Mouse (Mus musculus) CH12.LX (cell line): ENCODE measurements around the gene Pard6a. TPM values are rescaled to one million over a fixed set of nuclear protein-coding genes. Genes with fewer than 3 reads are reported as not detected.
A peak's percentile ranks its signal among the peaks of the same experiment; 100 is the strongest.

Experiments
- DNase-seq: peaks from one replicate; pipeline ENCODE4 v3.0.0-alpha.2; 2013; ENCODE audit errors: extremely low read depth
- H3K27ac ChIP-seq: 2 replicates; pipeline ENCODE4 v1.5.1; 2012; ENCODE audit warnings: low read depth, mild to moderate bottlenecking, control low read depth, moderate library complexity; ENCODE audit not compliant: insufficient read depth
- H3K27me3 ChIP-seq: replicated peaks from 2 replicates; pipeline ENCODE3; 2012; ENCODE audit warnings: inconsistent platforms
- H3K36me3 ChIP-seq, 2 experiments: replicated peaks in 1 of 2; 2 replicates each; pipeline versions ENCODE3 to v1.6.1; 2012; ENCODE audit warnings: inconsistent platforms in 1 of 2, low read length in 1 of 2, mild to moderate bottlenecking in 1 of 2, mixed read lengths in 1 of 2, moderate library complexity in 1 of 2; ENCODE audit not compliant: control insufficient read depth in 1 of 2, insufficient read depth in 1 of 2
- H3K4me1 ChIP-seq, 2 experiments: 2 replicates each; pipeline ENCODE4 v1.6.1; 2012; ENCODE audit warnings: inconsistent platforms in 1 of 2, moderate library complexity in 1 of 2; ENCODE audit not compliant: insufficient read depth in 2 of 2, control insufficient read depth in 1 of 2
- H3K4me2 ChIP-seq: 2 replicates; pipeline ENCODE4 v1.6.1; 2012; ENCODE audit warnings: low read depth, mild to moderate bottlenecking, control low read depth; ENCODE audit not compliant: poor library complexity, insufficient read depth, severe bottlenecking
- H3K4me3 ChIP-seq, 3 experiments: fragments of 150-350 bp in 1 of 3; sonication (generic) in 1 of 3; replicated peaks in 1 of 3; 2 replicates each; pipeline versions ENCODE3 to v1.5.1; 2011 to 2012; ENCODE audit warnings: low read depth in 2 of 3, low read length in 2 of 3, mild to moderate bottlenecking in 2 of 3, moderate library complexity in 2 of 3, control low read depth in 1 of 3, improper control_type of control experiment in 1 of 3, inconsistent platforms in 1 of 3, mixed read lengths in 1 of 3; ENCODE audit not compliant: poor library complexity in 1 of 3
- H3K79me2 ChIP-seq: replicated peaks from 2 replicates; pipeline ENCODE4 v1.6.1; 2012; ENCODE audit warnings: mild to moderate bottlenecking, moderate library complexity; ENCODE audit not compliant: control insufficient read depth, poor library complexity, insufficient read depth, severe bottlenecking; ENCODE audit errors: extremely low read depth
- H3K9ac ChIP-seq: 2 replicates; pipeline ENCODE4 v1.6.1; 2012; ENCODE audit warnings: low read depth, mild to moderate bottlenecking, control low read depth, moderate library complexity; ENCODE audit not compliant: insufficient read depth
- H3K9me3 ChIP-seq: replicated peaks from 2 replicates; pipeline ENCODE3; 2012; ENCODE audit warnings: low read length, inconsistent platforms, mixed read lengths
- BHLHE40 ChIP-seq: IDR thresholded peaks from 2 replicates; pipeline ENCODE4 v1.6.1; 2011; ENCODE audit warnings: mild to moderate bottlenecking, low read depth, low read length, improper control_type of control experiment
- CHD1 ChIP-seq: IDR thresholded peaks from 2 replicates; pipeline ENCODE4 v1.6.1; 2012; ENCODE audit warnings: low read depth, low read length, improper control_type of control experiment, inconsistent platforms
- CHD2 ChIP-seq: IDR thresholded peaks from 2 replicates; pipeline ENCODE4 v1.6.1; 2011; ENCODE audit warnings: low read length, improper control_type of control experiment
- CTCF ChIP-seq, 2 experiments: IDR thresholded peaks in 1 of 2; conservative IDR thresholded peaks in 1 of 2; 2 replicates each; pipeline ENCODE4 v1.5.1; 2011 to 2012; ENCODE audit warnings: low read depth in 2 of 2, low read length in 2 of 2, improper control_type of control experiment in 1 of 2, inconsistent platforms in 1 of 2, mild to moderate bottlenecking in 1 of 2, moderate library complexity in 1 of 2
- E2F4 ChIP-seq: IDR thresholded peaks from 2 replicates; pipeline ENCODE4 v1.6.1; 2011; ENCODE audit warnings: low read depth, low read length, improper control_type of control experiment; ENCODE audit not compliant: insufficient replicate concordance
- ELF1 ChIP-seq: IDR thresholded peaks from 2 replicates; pipeline ENCODE4 v1.6.1; 2014; ENCODE audit warnings: low read depth, mild to moderate bottlenecking, inconsistent platforms, low read length, improper control_type of control experiment
- EP300 ChIP-seq: IDR thresholded peaks from 2 replicates; pipeline ENCODE4 v1.6.1; 2011; ENCODE audit warnings: low read length, improper control_type of control experiment
- JUN ChIP-seq: IDR thresholded peaks from 2 replicates; pipeline ENCODE4 v1.6.1; 2011; ENCODE audit warnings: low read depth, mild to moderate bottlenecking, low read length, improper control_type of control experiment, moderate library complexity; ENCODE audit not compliant: insufficient read depth
- KAT2A ChIP-seq: IDR thresholded peaks from 2 replicates; pipeline ENCODE4 v1.6.1; 2012; ENCODE audit warnings: low read length, improper control_type of control experiment, inconsistent platforms; ENCODE audit not compliant: insufficient replicate concordance
- MAFK ChIP-seq: IDR thresholded peaks from 2 replicates; pipeline ENCODE4 v1.6.1; 2011; ENCODE audit warnings: low read length, improper control_type of control experiment; ENCODE audit not compliant: insufficient replicate concordance
- MAX ChIP-seq: IDR thresholded peaks from 2 replicates; pipeline ENCODE4 v1.6.1; 2011; ENCODE audit warnings: low read length, improper control_type of control experiment
- MXI1 ChIP-seq: IDR thresholded peaks from 2 replicates; pipeline ENCODE4 v1.6.1; 2011; ENCODE audit warnings: mild to moderate bottlenecking, low read depth, low read length, improper control_type of control experiment
- MYC ChIP-seq: IDR thresholded peaks from 2 replicates; pipeline ENCODE4 v1.6.1; 2011; ENCODE audit warnings: low read depth, mild to moderate bottlenecking, improper control_type of control experiment, low read length
- NRF1 ChIP-seq: IDR thresholded peaks from 2 replicates; pipeline ENCODE4 v1.6.1; 2014; ENCODE audit warnings: low read depth, mild to moderate bottlenecking, inconsistent platforms, low read length, improper control_type of control experiment, moderate library complexity
- POLR2A ChIP-seq: IDR thresholded peaks from 2 replicates; pipeline ENCODE4 v1.6.1; 2011; ENCODE audit warnings: low read depth, mild to moderate bottlenecking, improper control_type of control experiment, low read length
- RCOR1 ChIP-seq: conservative IDR thresholded peaks from 2 replicates; pipeline ENCODE4 v1.6.1; 2012; ENCODE audit warnings: low read depth, mild to moderate bottlenecking, inconsistent platforms, low read length, improper control_type of control experiment
- SMC3 ChIP-seq: IDR thresholded peaks from 2 replicates; pipeline ENCODE4 v1.6.1; 2011; ENCODE audit warnings: low read depth, low read length, improper control_type of control experiment
- UBTF ChIP-seq: IDR thresholded peaks from 2 replicates; pipeline ENCODE4 v1.6.1; 2012; ENCODE audit warnings: low read depth, mild to moderate bottlenecking, inconsistent platforms, low read length, improper control_type of control experiment, moderate library complexity
- USF2 ChIP-seq: conservative IDR thresholded peaks from 2 replicates; pipeline ENCODE4 v1.6.1; 2011; ENCODE audit warnings: low read depth, low read length, improper control_type of control experiment
- ZNF384 ChIP-seq: IDR thresholded peaks from 2 replicates; pipeline ENCODE4 v1.6.1; 2012; ENCODE audit warnings: low read depth, low read length, improper control_type of control experiment, inconsistent platforms
- dilution Hi-C: fragments of 300-500 bp; cut with MboI; formaldehyde crosslinking; loops from 2 replicates; pipeline ENCODE4 v1.14.3; 2020; ENCODE audit warnings: low sequenced_read_pairs; ENCODE audit not compliant: extremely low pct_unique_long_range_greater_than_20kb, extremely low pct_ligation_motif_present
- in situ Hi-C: fragments of 300-500 bp; cut with MboI; formaldehyde crosslinking; loops from 3 replicates; pipeline ENCODE4 v1.14.3; 2019; ENCODE audit warnings: low sequenced_read_pairs, low pct_ligation_motif_present, low pct_unique_long_range_greater_than_20kb, mixed read lengths
- polyA plus RNA-seq: library from polyadenylated mRNA; unstranded; fragments of >175 nt; gene quantifications from 2 replicates; pipeline ENCODE4 v1.2.1, GENCODE M21; 2012; ENCODE audit warnings: low read depth; ENCODE audit not compliant: insufficient read length
- total RNA-seq, 2 experiments: library from RNA; depleted of rRNA; stranded (reverse); fragments of 300-350 nt in 1 of 2; fragments of >200 nt in 1 of 2; gene quantifications; 2 replicates each; pipeline ENCODE4 v1.2.3; 2012 to 2014

Gene Pard6a
- total and polyA plus RNA-seq, 3 experiments, result 15.9 to 32.3 (median 23.3) TPM

DNA sequence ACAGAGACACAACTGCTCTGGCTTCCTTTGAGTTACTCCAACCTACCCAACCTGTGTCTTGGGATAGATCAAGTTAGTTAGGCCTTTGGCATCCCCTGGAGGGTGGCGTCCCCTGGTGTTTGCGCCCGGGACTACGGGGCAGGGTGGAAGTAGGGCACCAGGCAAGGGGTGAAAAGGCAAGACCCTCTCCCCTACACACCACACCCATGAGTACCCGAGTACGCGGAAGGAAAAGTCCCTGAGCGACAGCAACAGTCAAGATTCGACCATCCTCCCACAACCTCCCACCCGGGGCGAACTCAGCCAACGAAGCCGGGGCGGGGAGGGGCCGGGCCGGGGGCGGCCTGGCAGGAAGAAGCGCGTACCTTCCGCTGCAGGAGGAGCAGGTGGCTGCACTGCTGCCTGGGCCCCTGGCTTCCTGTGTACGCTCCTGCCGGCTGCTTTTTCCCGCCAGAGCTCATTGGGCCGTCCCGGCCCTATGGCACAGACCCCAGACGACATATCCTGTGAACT, 15.1 kb upstream of the Pard6a start, which contains the start of gene Carmil2 (continued):
- TF ChIP-seq JUN (no peak), ELF1 (peak; percentile 79), CHD1 (peak; percentile 86), E2F4 (peak; percentile 95; the same call in 1 of the 2 replicates), POLR2A (peak; percentile 67; the same call in 1 of the 2 replicates), CHD2 (no peak; the same call in 1 of the 2 replicates), MAFK (no peak), UBTF (peak; percentile 96), MYC (0 out of 2 replicates have a peak, but pooled peaks have one; percentile 45), EP300 (no peak; the same call in 1 of the 2 replicates), MAX (peak; percentile 87; the same call in 1 of the 2 replicates), NRF1 (peak; percentile 37; the same call in 1 of the 2 replicates), CTCF (conservative IDR thresholded peaks at IDR 0.05 in 1 of 2, IDR thresholded peaks at IDR 0.05 in 1 of 2; ENCODE audit: low read depth in 2 of 2, low read length in 2 of 2) (peak; percentile 85 to 96), USF2 (no peak), MXI1 (peak; percentile 90), RCOR1 (no peak), KAT2A (no peak), SMC3 (peak; percentile 96), ZNF384 (no peak; the same call in 1 of the 2 replicates)

DNA sequence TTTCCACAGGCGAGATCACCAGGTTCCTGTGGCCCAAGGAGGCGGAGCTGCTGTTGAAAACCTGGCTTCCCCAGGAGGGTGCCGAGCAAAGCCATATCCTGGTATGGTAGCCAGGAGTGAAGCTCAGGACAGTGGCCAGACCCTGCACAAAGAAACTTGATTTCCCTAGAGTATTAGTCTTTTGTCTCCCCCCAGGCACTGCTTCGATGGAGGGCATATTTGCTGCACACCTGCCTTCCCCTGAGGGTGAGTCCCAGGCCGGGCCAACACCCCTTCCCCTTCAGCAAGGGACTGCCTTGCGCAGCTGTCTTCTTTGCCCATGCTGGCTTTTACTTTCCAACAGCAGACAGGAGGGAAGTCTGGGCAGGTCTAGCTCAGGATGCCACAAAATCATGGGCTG, 14.4 kb upstream of the Pard6a start:
- Histone ChIP-seq H3K9me3 (no peaks in the 10 kb centered on the region), H3K4me2 (peak overlapping the region; percentile 92), H3K79me2 (no peaks in the 10 kb centered on the region), H3K36me3 (peaks cover 41 to 72% of the 10 kb centered on the region in 2 experiments), H3K4me3 (peak overlapping the region; percentile 58 to 70 (median 68)), H3K4me1 (peaks cover 2 to 56% of the 10 kb centered on the region in 2 experiments; a peak in 2 of 4 replicates), H3K27me3 (no peaks in the 10 kb centered on the region), H3K9ac (peak overlapping the region; percentile 78), H3K27ac (peak overlapping the region; percentile 81; the same call in 1 of the 2 replicates)
- in situ Hi-C loops (loop anchor here (5.0 kb wide), 1 partner anchor 49 kb away; the partner anchor contains the start of genes Agrp and Ctcf), dilution Hi-C loops (no loop called here)
- DNase-seq, result peak; percentile 18
- TF ChIP-seq USF2 (no peak), KAT2A (no peak), BHLHE40 (no peak), NRF1 (no peak)
